Mouse (Mus musculus): ENCODE results near the gene Slc39a9.

Slc39a9 gene

GRCm38 (mm10) chr12:80643693-80644505 is at the start of gene Slc39a9, which contains the start of gene Erh:
TSS of gene Slc39a9 (plus strand) at chr12:80643883.
TSS of gene Erh (minus strand) at chr12:80644341.
- DNase-seq (ENCODE audit: extremely low spot score, low spot score), result peak; percentile 92

DNA sequence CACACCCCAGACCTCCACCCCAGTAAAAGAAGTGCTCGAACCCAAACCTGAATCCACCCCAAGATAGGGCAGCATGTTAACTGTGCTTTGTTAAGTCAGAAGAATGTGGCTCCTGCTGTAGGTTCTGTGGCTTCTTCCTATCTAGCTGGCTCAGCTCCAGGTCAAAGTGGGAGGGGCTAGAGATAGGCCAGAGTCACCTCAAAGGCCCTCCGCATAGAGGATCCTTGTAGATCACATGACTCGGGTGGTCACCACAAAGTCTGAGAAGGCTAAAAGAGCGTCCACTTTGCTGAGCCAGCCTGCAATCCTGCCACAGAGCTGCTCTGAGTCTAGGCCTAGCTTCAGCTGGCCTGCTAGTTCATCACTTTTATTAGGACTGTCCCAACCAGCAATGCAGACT is 49.5 kb upstream of the Slc39a9 start:
- DNase-seq (ENCODE audit: extremely low spot score, low spot score), result no peak

- no peak for DNase-seq (ENCODE audit: extremely low spot score, low spot score)
Observed at GRCm38 (mm10) chr12:80594781-80595180, 48.9 kb upstream of the Slc39a9 start.

DNA sequence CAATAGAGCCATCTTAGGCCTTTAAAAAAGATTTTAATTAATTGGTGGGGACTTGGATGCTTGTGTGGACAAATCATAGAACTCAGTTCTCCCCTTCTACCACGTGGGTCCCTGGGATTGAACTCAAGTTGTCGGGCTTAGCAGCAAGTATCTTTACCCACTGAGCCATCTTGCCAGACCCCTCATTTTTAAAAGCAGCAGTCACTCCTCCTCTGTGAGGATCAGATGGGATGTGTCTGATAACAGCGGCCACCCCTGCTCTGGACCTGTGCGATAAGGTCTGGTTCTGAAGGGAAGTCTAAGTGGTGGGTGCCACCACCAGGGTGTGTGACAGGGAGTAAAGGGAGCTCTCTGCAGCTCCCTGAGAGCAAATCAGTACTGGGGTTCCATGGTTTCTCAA is 48.1 kb upstream of the Slc39a9 start:
- DNase-seq (ENCODE audit: extremely low spot score, low spot score), result no peak

DNA sequence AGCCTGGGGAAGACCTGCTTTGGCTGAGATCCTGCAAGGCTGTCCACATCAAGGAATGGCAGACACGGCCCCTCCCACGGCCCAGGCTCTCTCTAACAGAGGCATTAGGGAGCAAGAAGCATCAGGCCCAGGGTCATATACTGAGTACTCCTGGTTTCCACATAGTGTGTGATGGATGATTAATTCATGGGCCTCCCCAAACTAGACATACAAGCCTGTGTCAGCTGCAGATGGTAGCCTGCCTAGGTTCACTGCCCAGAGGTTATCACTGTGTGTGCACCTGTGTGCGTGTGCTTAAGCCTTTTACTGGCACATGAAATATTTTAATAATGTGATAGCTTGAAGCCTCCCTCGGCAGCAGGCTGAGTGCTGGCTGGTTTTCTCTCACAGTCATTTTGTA is 47.7 kb upstream of the Slc39a9 start:
- DNase-seq (ENCODE audit: extremely low spot score, low spot score), result no peak

- DNase-seq (ENCODE audit: extremely low spot score, low spot score), result no peak
Observed at GRCm38 (mm10) chr12:80598236-80598635, 45.4 kb upstream of the Slc39a9 start.

DNA sequence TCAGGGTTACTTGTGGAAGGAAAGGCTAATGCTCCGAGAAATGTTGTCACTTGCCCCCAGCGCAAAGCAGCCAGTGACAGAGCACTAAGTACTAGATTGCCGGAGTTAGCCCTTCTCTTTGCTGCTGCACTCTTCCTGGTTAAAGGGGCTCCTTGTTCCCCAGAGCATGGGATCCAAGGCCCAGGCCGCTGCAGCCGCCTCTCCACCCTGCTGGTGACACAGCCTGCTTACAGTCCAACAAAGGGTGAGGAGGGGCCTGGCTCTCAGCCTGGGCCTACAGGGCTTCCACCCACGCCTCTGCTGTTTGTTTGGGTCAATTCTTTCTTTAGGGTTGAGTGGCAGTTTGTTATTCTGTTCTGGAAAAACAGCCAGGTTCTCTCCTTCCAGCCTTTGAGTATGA is 44.9 kb upstream of the Slc39a9 start:
- DNase-seq (ENCODE audit: extremely low spot score, low spot score), result no peak

DNA sequence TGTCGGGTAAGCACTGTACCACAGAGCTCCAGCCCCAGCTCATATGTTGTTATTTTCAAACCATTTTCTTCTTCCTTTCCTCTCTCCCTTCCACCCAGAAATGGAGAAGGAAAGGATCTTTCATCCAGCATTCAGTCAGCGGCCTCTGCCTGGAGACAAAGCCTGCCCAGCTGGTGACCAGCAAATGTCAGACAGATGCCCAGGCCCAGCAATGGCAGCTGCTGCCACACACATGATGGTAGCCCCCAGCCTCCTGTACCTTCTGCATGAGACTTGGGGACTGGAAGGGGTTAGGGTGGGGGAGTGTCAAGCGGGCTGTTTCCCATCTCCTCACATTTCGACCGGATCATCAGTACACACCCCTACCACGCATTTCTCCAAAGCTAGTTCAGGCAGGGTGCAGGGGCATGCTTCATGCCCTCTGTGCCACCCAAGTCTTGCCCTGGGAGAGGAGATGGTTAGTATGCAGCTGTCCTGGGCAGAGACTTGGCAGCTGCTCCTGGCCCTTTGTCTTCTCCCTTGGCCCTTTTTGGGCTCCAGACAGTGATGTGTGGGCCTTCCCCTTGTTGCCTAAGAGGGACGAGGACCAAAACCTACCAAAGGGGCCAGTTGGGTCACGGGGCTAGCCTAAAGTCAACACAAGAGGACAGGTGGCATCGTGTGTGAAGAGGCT is 42.0 kb upstream of the Slc39a9 start:
- DNase-seq (ENCODE audit: extremely low spot score, low spot score), result no peak

GRCm38 (mm10) chr12:80602432-80602831 is 41.3 kb upstream of the Slc39a9 start:
- DNase-seq (ENCODE audit: extremely low spot score, low spot score), result no peak

DNA sequence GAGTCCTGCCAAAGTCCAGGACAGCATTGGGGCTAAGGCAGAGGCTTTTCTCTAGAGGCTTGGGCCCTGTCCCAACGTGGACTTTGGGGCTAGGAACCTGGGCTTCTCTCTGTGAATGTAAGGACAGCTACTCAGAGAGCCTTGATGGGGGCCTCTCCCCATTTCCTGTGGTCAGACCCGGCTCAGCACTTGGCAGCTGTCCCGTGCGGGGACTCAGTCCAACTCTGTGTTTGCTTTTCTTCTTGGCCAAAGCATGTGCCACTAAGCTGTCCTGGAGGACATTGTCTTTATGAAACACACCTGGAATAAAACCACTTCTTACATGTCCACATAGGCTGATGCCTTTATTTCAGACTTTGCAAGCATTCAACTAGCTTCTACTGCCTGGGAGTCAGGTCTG is 40.1 kb upstream of the Slc39a9 start:
- no peak for DNase-seq (ENCODE audit: extremely low spot score, low spot score)

DNA sequence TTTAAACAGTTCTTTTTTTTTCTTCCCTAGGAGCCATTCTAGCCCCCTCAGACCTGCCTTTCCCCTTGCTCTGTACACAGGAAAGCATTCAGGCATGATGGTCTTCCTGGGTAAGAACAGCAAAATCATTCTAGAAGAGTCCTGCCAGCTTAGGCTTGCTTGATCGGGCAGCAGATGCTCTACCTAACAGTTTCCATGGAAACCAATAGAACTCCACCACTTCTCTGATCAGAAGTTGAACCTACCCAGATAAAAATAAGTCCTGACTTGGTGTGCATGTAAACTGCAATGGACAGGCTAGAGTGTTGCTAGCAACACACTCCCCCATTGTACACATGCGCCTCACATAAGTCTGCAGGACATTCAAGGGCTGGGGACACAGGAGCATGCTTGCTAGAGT is 39.5 kb upstream of the Slc39a9 start:
- no peak for DNase-seq (ENCODE audit: extremely low spot score, low spot score)

DNA sequence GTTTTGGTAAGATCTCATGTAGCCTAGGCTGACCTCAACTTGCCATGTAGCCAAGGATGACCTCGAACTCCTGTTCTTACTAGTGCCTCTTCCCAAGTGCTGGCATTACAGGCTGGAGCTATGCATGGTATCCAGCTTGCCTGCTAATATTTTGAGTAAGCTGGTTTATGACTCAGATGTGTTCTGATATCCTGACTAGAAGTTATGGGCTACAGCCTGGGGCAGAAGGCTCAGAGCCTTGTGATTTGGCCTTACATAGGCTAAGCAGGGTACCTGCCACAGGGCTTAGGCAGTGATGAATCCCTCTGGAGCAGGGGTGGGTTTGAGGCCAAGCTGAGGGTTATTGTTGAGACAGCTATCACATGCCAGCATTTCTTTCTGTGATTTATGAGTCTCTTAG is 35.1 kb upstream of the Slc39a9 start:
- DNase-seq (ENCODE audit: extremely low spot score, low spot score), result no peak

DNA sequence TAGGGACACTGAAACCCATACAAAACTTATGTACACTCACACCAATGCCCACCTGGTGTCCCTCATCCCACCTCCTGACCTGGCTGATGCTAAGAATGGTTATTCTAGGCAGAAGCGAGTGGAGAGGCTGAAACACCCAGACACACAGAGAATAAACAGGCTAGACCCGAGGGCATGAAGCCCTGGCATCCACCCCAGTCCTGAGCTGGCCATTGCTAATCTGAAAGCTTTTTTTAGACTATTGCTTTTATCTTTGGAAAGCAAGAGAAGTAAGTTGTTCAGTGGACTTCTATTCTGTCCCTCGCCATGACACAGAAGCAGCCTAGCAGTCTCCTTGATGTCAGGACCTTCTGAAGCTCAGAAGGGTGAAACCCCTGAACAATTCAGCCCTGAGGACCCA is 33.8 kb upstream of the Slc39a9 start:
- no peak for DNase-seq (ENCODE audit: extremely low spot score, low spot score)

- no peak for DNase-seq (ENCODE audit: extremely low spot score, low spot score)
Observed at GRCm38 (mm10) chr12:80612113-80612791, 31.4 kb upstream of the Slc39a9 start.

- no peak for DNase-seq (ENCODE audit: extremely low spot score, low spot score)
Observed at GRCm38 (mm10) chr12:80615371-80616257, 28.1 kb upstream of the Slc39a9 start.

- DNase-seq (ENCODE audit: extremely low spot score, low spot score), result no peak
Observed at GRCm38 (mm10) chr12:80620501-80620900, 23.2 kb upstream of the Slc39a9 start.

GRCm38 (mm10) chr12:80631790-80632189 is 11.9 kb upstream of the Slc39a9 start:
- no peak for DNase-seq (ENCODE audit: extremely low spot score, low spot score)

DNA sequence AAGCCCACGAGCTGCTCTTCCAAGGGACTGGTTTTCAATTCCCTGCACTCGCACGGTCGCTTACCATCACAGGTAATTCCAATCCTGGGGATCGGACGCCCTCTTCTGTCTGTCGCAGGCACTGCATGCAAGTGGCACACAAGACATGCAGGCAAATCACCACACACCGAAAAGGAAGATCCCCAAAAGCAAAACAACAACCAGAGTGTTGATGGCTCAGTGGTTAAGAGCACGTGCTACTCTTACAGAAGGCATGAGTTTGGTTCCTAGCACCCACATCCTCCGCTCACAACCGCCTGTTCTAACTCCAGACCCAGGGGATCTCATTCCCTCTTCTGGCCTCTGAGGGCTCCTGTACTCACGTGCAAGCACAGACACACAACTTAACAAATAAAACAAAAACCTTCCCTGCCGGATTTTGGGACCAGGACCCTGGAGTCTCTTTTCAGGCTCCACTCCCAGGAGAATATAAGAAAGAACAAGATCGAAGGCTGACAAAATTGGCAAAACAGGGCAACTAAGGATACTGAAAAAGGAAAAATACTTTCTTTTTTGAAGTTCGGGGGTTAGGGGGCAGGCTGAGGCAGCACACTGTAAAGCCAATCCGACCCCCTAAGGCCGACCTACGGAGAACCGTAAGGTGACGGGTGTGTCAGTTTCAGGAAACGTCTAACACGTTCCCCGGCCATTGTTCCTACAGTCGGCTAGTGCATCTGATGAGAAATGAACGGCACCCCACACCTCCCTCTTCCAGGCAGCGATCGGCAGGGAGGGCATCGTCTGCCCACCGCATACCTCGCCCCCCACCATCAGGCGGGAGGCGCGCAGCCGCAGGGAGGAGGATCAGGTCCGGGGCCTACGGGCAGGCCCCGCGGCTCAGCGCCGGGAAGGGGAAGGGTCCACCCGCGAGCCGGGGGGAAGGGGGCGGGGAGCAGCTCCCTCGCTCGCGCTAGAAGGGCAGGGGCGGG is 674 bp upstream of the Slc39a9 start:
- DNase-seq (ENCODE audit: extremely low spot score, low spot score), result peak; percentile 77

GRCm38 (mm10) chr12:80644506-80644868 is 804 bp downstream of the Slc39a9 start:
- DNase-seq (ENCODE audit: extremely low spot score, low spot score), result peak; percentile 26

DNA sequence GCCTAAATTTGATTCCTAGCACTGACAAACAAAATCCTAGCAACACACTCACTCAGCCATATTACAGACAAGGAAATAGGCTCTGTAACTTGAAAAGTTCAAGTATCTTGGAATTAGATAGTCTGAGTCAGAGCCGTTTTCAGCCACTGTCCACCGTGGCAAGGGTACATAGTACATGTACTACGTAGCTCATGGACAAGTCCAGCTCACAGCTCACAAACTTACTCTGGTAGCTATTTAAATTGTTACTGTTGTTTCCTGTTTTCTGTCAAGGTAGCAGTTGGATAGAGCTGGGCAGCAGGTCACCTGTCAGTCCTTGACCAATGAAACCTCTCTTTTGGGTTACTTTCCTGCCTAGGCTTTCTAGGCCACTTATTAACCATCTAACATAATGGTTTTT is 2.7 kb downstream of the Slc39a9 start:
- no peak for DNase-seq (ENCODE audit: extremely low spot score, low spot score)

Measured in neural tube, embryonic 10.5 days (tissue).